Mouse (Mus musculus): Measurements from ENCODE around the gene Mapkapk3. TPM values are rescaled to one million over a fixed set of nuclear protein-coding genes. Genes with fewer than 3 reads are reported as not detected.

Mapkapk3 gene
- total and polyA plus RNA-seq, 3 experiments: 42.3 to 49.9 TPM; not detected in 1

- peak; percentile 15; the same call in 1 of the 2 replicates for TF ChIP-seq MAZ (IDR thresholded peaks at IDR 0.05; ENCODE audit: low read depth, low read length)
- no peak for TF ChIP-seq CTCF (IDR thresholded peaks at IDR 0.05 in 2 of 3, conservative IDR thresholded peaks at IDR 0.05 in 1 of 3; ENCODE audit: control insufficient read depth in 1 of 3, insufficient read depth in 1 of 3, low read depth in 2 of 3, low read length in 3 of 3, poor library complexity in 1 of 3, severe bottlenecking in 1 of 3)
Observed at GRCm38 (mm10) chr9:107287294-107287693, 2.4 kb downstream of the Mapkapk3 start (continued).

GRCm38 (mm10) chr9:107285009-107285408 is 4.7 kb downstream of the Mapkapk3 start:
- Histone ChIP-seq H3K9me3 (replicated peaks; ENCODE audit: insufficient read depth, low read length) (no peaks in the 10 kb centered on the region), H3K27me3 (ENCODE audit: control insufficient read depth in 1 of 2, insufficient read depth in 2 of 2, low read length in 2 of 2) (no peaks in the 10 kb centered on the region), H3K36me3 (ENCODE audit: control insufficient read depth in 1 of 2, insufficient read depth in 2 of 2, low read length in 2 of 2) (peaks cover 0 to 24% of the 10 kb centered on the region in 2 experiments; a peak in 3 of 4 replicates), H3K4me1 (ENCODE audit: control insufficient read depth in 1 of 2, insufficient read depth in 2 of 2, low read length in 2 of 2) (peaks cover 11 to 50% of the 10 kb centered on the region in 2 experiments), H3K27ac (ENCODE audit: control insufficient read depth, low read depth, low read length) (no peak overlapping the region), H3K79me2 (ENCODE audit: control insufficient read depth, insufficient read depth, low read length, poor library complexity) (peaks cover 4% of the 10 kb centered on the region), H3K4me3 (ENCODE audit: control insufficient read depth in 1 of 2, insufficient read depth in 1 of 2, low read depth in 2 of 2, low read length in 2 of 2) (no peak overlapping the region), H3K9ac (ENCODE audit: control insufficient read depth, low read depth, low read length, poor library complexity, severe bottlenecking) (no peak overlapping the region)
- peak; percentile 53 for DNase-seq (ENCODE audit: low read depth, low spot score)
- TF ChIP-seq E2F4 (IDR thresholded peaks at IDR 0.05; ENCODE audit: borderline replicate concordance, low read depth, low read length) (no peak), EP300 (IDR thresholded peaks at IDR 0.05; ENCODE audit: low read depth in 1 of 2, low read length in 2 of 2) (peak in 1 of 2 experiments; percentile 9; a peak in 1 of 4 replicates), CHD2 (IDR thresholded peaks at IDR 0.05; ENCODE audit: low read length) (peak; percentile 42)

GRCm38 (mm10) chr9:107282951-107283350 is 6.7 kb downstream of the Mapkapk3 start:
- H3K27ac ChIP-seq (ENCODE audit: control insufficient read depth, low read depth, low read length): no peak overlapping the region
- peaks cover 0 to 32% of the 10 kb centered on the region in 2 experiments; a peak in 3 of 4 replicates for H3K36me3 ChIP-seq (ENCODE audit: control insufficient read depth in 1 of 2, insufficient read depth in 2 of 2, low read length in 2 of 2)
- peaks cover 22 to 60% of the 10 kb centered on the region in 2 experiments for H3K4me1 ChIP-seq (ENCODE audit: control insufficient read depth in 1 of 2, insufficient read depth in 2 of 2, low read length in 2 of 2)
- DNase-seq (ENCODE audit: low read depth, low spot score): no peak
- H3K9ac ChIP-seq (ENCODE audit: control insufficient read depth, low read depth, low read length, poor library complexity, severe bottlenecking): no peak overlapping the region
- no peaks in the 10 kb centered on the region for H3K27me3 ChIP-seq (ENCODE audit: control insufficient read depth in 1 of 2, insufficient read depth in 2 of 2, low read length in 2 of 2)
- no peak overlapping the region for H3K4me3 ChIP-seq (ENCODE audit: control insufficient read depth in 1 of 2, insufficient read depth in 1 of 2, low read depth in 2 of 2, low read length in 2 of 2)
- H3K9me3 ChIP-seq (replicated peaks; ENCODE audit: insufficient read depth, low read length): no peaks in the 10 kb centered on the region
- H3K79me2 ChIP-seq (ENCODE audit: control insufficient read depth, insufficient read depth, low read length, poor library complexity): no peaks in the 10 kb centered on the region; the same call in 1 of the 2 replicates
- no peak for TF ChIP-seq NRF1 (IDR thresholded peaks at IDR 0.05; ENCODE audit: insufficient read depth, low read depth, low read length, poor library complexity, severe bottlenecking)
- no peak for TF ChIP-seq TCF12 (IDR thresholded peaks at IDR 0.05; ENCODE audit: low read depth, low read length)
- no peak for TF ChIP-seq RCOR1 (IDR thresholded peaks at IDR 0.05; ENCODE audit: low read depth, low read length)
- no peak for TF ChIP-seq E2F4 (IDR thresholded peaks at IDR 0.05; ENCODE audit: borderline replicate concordance, low read depth, low read length)
- TF ChIP-seq GATA1 (IDR thresholded peaks at IDR 0.05; ENCODE audit: low read depth, low read length): no peak
- TF ChIP-seq TAL1 (IDR thresholded peaks at IDR 0.05; ENCODE audit: low read length): no peak
- TF ChIP-seq MEF2A (IDR thresholded peaks at IDR 0.05; ENCODE audit: extremely low read depth, insufficient replicate concordance, low read depth, low read length, poor library complexity, severe bottlenecking): no peak
- TF ChIP-seq GABPA (IDR thresholded peaks at IDR 0.05; ENCODE audit: low read depth, low read length): no peak
- TF ChIP-seq UBTF (IDR thresholded peaks at IDR 0.05; ENCODE audit: borderline replicate concordance, insufficient read depth, low read depth, low read length): no peak
- TF ChIP-seq CHD1 (IDR thresholded peaks at IDR 0.05; ENCODE audit: low read depth, low read length): no peak
- no peak for TF ChIP-seq CTCF (IDR thresholded peaks at IDR 0.05 in 2 of 3, conservative IDR thresholded peaks at IDR 0.05 in 1 of 3; ENCODE audit: control insufficient read depth in 1 of 3, insufficient read depth in 1 of 3, low read depth in 2 of 3, low read length in 3 of 3, poor library complexity in 1 of 3, severe bottlenecking in 1 of 3)
- TF ChIP-seq POLR2A (IDR thresholded peaks at IDR 0.05; ENCODE audit: control insufficient read depth in 1 of 2, insufficient read depth in 1 of 2, low read depth in 1 of 2, low read length in 2 of 2, poor library complexity in 1 of 2): no peak
